Mouse (Mus musculus): ENCODE data around the gene Apopt1. TPM values are rescaled to one million over a fixed set of nuclear protein-coding genes. Genes with fewer than 3 reads are reported as not detected.

Apopt1 gene
- polyA plus RNA-seq, 1 experiment from 2014 or later, result 69.6 TPM

- Histone ChIP-seq H3K27me3 (ENCODE audit: control insufficient read depth, insufficient read depth, low read length) (no peaks in the 10 kb centered on the region), H3K4me2 (ENCODE audit: low read depth, low read length) (no peak overlapping the region), H3K36me3 (ENCODE audit: control insufficient read depth, insufficient read depth, low read length) (no peaks in the 10 kb centered on the region), H3K9me3 (ENCODE audit: control insufficient read depth, low read length) (no peaks in the 10 kb centered on the region), H3K9ac (replicated peaks; ENCODE audit: low read depth, low read length) (no peak overlapping the region), H3K4me3 (ENCODE audit: low read depth, low read length) (no peak overlapping the region), H3K27ac (ENCODE audit: low read depth, low read length) (no peak overlapping the region), H3K4me1 (ENCODE audit: control insufficient read depth, insufficient read depth, low read length) (no peaks in the 10 kb centered on the region)
- WGBS, result 70% methylated on average over 11 of the region's 11 CpGs
- ATAC-seq (ENCODE audit: low read depth), result no peak
Measured at GRCm38 (mm10) chr12:111743981-111744423, 30.9 kb downstream of the Apopt1 start.

GRCm38 (mm10) chr12:111745274-111745673 lies 32.2 kb downstream of the Apopt1 start:
- Histone ChIP-seq H3K4me2 (ENCODE audit: low read depth, low read length) (no peak overlapping the region), H3K9ac (replicated peaks; ENCODE audit: low read depth, low read length) (no peak overlapping the region), H3K4me1 (ENCODE audit: control insufficient read depth, insufficient read depth, low read length) (no peaks in the 10 kb centered on the region), H3K27ac (ENCODE audit: low read depth, low read length) (no peak overlapping the region), H3K27me3 (ENCODE audit: control insufficient read depth, insufficient read depth, low read length) (no peaks in the 10 kb centered on the region), H3K36me3 (ENCODE audit: control insufficient read depth, insufficient read depth, low read length) (no peaks in the 10 kb centered on the region), H3K9me3 (ENCODE audit: control insufficient read depth, low read length) (no peaks in the 10 kb centered on the region), H3K4me3 (ENCODE audit: low read depth, low read length) (no peak overlapping the region)
- 67% methylated on average over 6 of the region's 6 CpGs for WGBS
- ATAC-seq (ENCODE audit: low read depth), result no peak

GRCm38 (mm10) chr12:111746091-111746490 lies 33.0 kb downstream of the Apopt1 start:
- Histone ChIP-seq H3K36me3 (ENCODE audit: control insufficient read depth, insufficient read depth, low read length) (no peaks in the 10 kb centered on the region), H3K4me2 (ENCODE audit: low read depth, low read length) (no peak overlapping the region), H3K4me1 (ENCODE audit: control insufficient read depth, insufficient read depth, low read length) (no peaks in the 10 kb centered on the region), H3K9me3 (ENCODE audit: control insufficient read depth, low read length) (no peaks in the 10 kb centered on the region), H3K4me3 (ENCODE audit: low read depth, low read length) (no peak overlapping the region), H3K9ac (replicated peaks; ENCODE audit: low read depth, low read length) (no peak overlapping the region), H3K27ac (ENCODE audit: low read depth, low read length) (no peak overlapping the region; the same call in 1 of the 2 replicates), H3K27me3 (ENCODE audit: control insufficient read depth, insufficient read depth, low read length) (no peaks in the 10 kb centered on the region)
- ATAC-seq (ENCODE audit: low read depth), result peak; percentile 76; the same call in 1 of the 2 replicates
- WGBS, result 68% methylated on average over 5 of the region's 5 CpGs

DNA sequence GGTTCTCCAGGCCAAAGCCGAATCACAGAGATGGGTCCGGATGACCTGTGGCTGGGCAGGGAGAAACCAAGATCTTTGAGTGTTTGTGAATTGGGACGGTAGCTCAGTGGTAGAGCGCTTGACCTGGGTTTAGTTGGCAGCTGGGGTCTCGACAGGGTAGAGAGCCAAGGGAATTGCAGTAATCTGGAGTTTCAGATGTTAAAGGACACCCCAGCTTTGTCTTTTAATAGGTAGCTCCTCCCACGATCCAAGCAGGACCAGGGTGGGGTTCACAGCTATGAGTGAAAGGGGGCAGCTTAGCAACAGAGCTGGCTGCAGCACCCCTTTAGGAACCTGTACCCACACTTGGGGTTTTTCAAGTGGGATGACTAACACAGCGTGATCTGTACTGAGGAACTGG lies 34.4 kb downstream of the Apopt1 start:
- no peak overlapping the region for H3K4me2 ChIP-seq (ENCODE audit: low read depth, low read length)
- no peaks in the 10 kb centered on the region for H3K36me3 ChIP-seq (ENCODE audit: control insufficient read depth, insufficient read depth, low read length)
- WGBS, result 80% methylated on average over 7 of the region's 7 CpGs
- no peaks in the 10 kb centered on the region for H3K27me3 ChIP-seq (ENCODE audit: control insufficient read depth, insufficient read depth, low read length)
- no peak overlapping the region for H3K27ac ChIP-seq (ENCODE audit: low read depth, low read length)
- no peaks in the 10 kb centered on the region for H3K9me3 ChIP-seq (ENCODE audit: control insufficient read depth, low read length)
- no peak overlapping the region for H3K9ac ChIP-seq (replicated peaks; ENCODE audit: low read depth, low read length)
- no peak for ATAC-seq (ENCODE audit: low read depth)
- no peaks in the 10 kb centered on the region for H3K4me1 ChIP-seq (ENCODE audit: control insufficient read depth, insufficient read depth, low read length)
- H3K4me3 ChIP-seq (ENCODE audit: low read depth, low read length), result no peak overlapping the region

DNA sequence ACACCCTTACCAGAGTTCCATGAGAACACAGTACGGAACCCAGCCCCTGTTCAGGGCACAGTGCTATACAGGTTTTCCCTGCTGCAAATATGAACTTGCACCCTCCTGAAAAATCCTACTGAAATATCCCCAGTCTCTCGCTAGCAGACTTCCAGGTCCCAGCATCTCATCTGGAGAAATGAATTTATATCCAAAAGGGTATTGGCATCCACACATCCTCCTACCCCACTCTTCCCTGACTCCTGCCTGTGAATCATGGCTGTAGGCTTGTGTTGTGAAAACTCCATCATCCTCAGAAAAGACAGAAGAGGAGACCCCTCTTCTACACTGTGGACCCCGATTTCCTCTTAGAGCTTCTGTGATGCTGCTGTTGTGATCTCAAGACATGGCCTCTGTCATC lies 37.7 kb downstream of the Apopt1 start:
- ATAC-seq (ENCODE audit: low read depth), result no peak
- no peaks in the 10 kb centered on the region for H3K27me3 ChIP-seq (ENCODE audit: control insufficient read depth, insufficient read depth, low read length)
- no peaks in the 10 kb centered on the region for H3K9me3 ChIP-seq (ENCODE audit: control insufficient read depth, low read length)
- no peaks in the 10 kb centered on the region for H3K4me1 ChIP-seq (ENCODE audit: control insufficient read depth, insufficient read depth, low read length)
- H3K9ac ChIP-seq (replicated peaks; ENCODE audit: low read depth, low read length), result no peak overlapping the region
- no peak overlapping the region for H3K4me3 ChIP-seq (ENCODE audit: low read depth, low read length)
- no peak overlapping the region for H3K27ac ChIP-seq (ENCODE audit: low read depth, low read length)
- no peak overlapping the region for H3K4me2 ChIP-seq (ENCODE audit: low read depth, low read length)
- 98% methylated on average over 3 of the region's 3 CpGs for WGBS
- no peaks in the 10 kb centered on the region for H3K36me3 ChIP-seq (ENCODE audit: control insufficient read depth, insufficient read depth, low read length)

DNA sequence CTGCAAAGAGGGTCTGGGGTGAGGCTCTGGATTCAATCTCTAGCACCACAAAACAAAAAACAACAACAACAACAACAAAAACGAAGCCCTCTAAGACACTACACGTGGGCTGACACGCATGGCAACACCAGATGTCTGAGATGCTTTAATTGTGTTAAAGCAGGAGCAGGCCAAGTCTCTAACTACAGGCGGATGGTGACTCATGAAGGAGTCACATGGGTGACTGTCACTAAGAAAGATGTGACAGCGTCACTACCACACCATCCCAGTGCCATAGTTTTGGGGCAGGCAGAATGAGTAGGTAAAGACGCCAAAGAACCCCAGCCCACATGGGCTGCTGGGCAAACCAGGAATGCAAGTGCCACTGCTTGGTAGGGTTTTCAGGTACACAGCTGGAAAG lies 39.4 kb downstream of the Apopt1 start:
- WGBS, result 94% methylated on average over 6 of the region's 6 CpGs
- Histone ChIP-seq H3K36me3 (ENCODE audit: control insufficient read depth, insufficient read depth, low read length) (no peaks in the 10 kb centered on the region), H3K4me3 (ENCODE audit: low read depth, low read length) (no peak overlapping the region), H3K27ac (ENCODE audit: low read depth, low read length) (no peak overlapping the region), H3K9ac (replicated peaks; ENCODE audit: low read depth, low read length) (no peak overlapping the region), H3K4me1 (ENCODE audit: control insufficient read depth, insufficient read depth, low read length) (no peaks in the 10 kb centered on the region), H3K9me3 (ENCODE audit: control insufficient read depth, low read length) (no peaks in the 10 kb centered on the region), H3K27me3 (ENCODE audit: control insufficient read depth, insufficient read depth, low read length) (no peaks in the 10 kb centered on the region), H3K4me2 (ENCODE audit: low read depth, low read length) (no peak overlapping the region)
- ATAC-seq (ENCODE audit: low read depth), result no peak

DNA sequence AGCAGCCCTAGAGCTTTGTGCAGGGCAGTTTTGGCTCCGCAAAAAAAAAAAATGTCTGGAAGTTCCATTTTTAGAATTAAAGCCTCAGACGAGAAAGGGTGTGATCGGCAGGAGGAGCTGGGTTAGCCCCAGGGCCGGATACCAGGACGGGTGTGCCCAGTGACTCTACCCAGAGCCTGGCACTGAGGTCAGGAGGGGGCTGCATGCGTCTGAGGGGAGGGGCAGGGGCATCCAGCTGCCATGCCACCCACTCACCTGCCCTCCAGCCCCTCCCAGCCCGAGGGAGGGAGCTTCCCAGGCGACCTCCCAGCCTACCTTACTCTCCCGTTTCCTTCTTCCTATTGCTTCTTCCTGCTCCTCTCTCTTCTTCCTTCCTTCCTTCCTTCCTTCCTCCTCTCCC lies 40.3 kb downstream of the Apopt1 start:
- ATAC-seq (ENCODE audit: low read depth), result no peak
- whole genome bisulfite sequencing, result 78% methylated on average over 9 of the region's 9 CpGs
- Histone ChIP-seq H3K4me2 (ENCODE audit: low read depth, low read length) (no peak overlapping the region), H3K4me1 (ENCODE audit: control insufficient read depth, insufficient read depth, low read length) (0 out of 2 replicates have a peak, but pooled peaks cover 5% of the 10 kb centered on the region), H3K4me3 (ENCODE audit: low read depth, low read length) (no peak overlapping the region), H3K9me3 (ENCODE audit: control insufficient read depth, low read length) (no peaks in the 10 kb centered on the region), H3K9ac (replicated peaks; ENCODE audit: low read depth, low read length) (no peak overlapping the region), H3K36me3 (ENCODE audit: control insufficient read depth, insufficient read depth, low read length) (no peaks in the 10 kb centered on the region), H3K27me3 (ENCODE audit: control insufficient read depth, insufficient read depth, low read length) (no peaks in the 10 kb centered on the region), H3K27ac (ENCODE audit: low read depth, low read length) (no peak overlapping the region)

DNA sequence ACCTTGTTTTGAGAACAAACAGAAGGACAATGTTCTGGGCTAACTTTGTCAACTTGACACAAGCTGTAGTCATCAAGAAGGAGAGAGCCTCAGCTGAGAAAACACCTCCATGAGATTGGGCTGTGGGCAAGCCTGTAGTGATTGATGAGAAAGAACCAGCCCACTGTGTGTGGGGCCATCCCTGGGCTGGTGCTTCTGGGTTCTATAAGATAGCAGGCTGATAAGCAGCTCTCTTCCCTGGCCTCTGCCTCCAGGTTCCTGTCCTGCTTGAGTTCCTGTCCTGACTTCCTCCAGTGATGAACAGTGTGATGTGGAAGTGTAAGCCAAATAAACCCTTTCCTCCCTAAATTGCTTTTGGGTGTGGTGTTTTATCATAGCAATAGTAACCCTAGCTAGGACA lies 41.6 kb downstream of the Apopt1 start:
- H3K36me3 ChIP-seq (ENCODE audit: control insufficient read depth, insufficient read depth, low read length), result no peaks in the 10 kb centered on the region
- H3K4me1 ChIP-seq (ENCODE audit: control insufficient read depth, insufficient read depth, low read length), result 0 out of 2 replicates have a peak, but pooled peaks cover 5% of the 10 kb centered on the region
- no peak overlapping the region for H3K27ac ChIP-seq (ENCODE audit: low read depth, low read length)
- H3K4me3 ChIP-seq (ENCODE audit: low read depth, low read length), result no peak overlapping the region
- H3K4me2 ChIP-seq (ENCODE audit: low read depth, low read length), result no peak overlapping the region
- no peaks in the 10 kb centered on the region for H3K9me3 ChIP-seq (ENCODE audit: control insufficient read depth, low read length)
- H3K9ac ChIP-seq (replicated peaks; ENCODE audit: low read depth, low read length), result no peak overlapping the region
- no peaks in the 10 kb centered on the region for H3K27me3 ChIP-seq (ENCODE audit: control insufficient read depth, insufficient read depth, low read length)
- no peak for ATAC-seq (ENCODE audit: low read depth)

DNA sequence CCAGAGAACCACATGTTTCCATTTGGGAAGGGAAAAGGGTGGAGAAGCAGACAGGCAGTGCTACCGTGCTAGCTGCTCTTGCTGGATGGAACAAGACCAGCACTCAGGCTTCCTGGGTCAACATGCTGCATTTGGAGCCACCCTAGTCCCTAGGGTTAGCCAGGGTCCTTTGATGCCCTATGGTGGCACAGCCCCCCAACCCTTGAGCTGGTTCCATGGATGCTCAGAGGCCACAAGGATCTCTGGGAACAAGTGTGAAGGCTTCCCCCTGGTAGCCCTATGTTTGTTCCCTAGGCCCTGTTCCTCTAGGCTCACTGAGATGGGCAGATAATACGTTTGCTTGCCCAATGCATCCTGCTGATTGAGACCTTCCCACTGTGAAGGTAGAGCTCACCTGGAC lies 42.2 kb downstream of the Apopt1 start:
- WGBS, result 77% methylated on average over 2 of the region's 2 CpGs
- Histone ChIP-seq H3K4me2 (ENCODE audit: low read depth, low read length) (no peak overlapping the region), H3K9me3 (ENCODE audit: control insufficient read depth, low read length) (no peaks in the 10 kb centered on the region), H3K36me3 (ENCODE audit: control insufficient read depth, insufficient read depth, low read length) (no peaks in the 10 kb centered on the region), H3K4me3 (ENCODE audit: low read depth, low read length) (no peak overlapping the region), H3K9ac (replicated peaks; ENCODE audit: low read depth, low read length) (no peak overlapping the region), H3K27me3 (ENCODE audit: control insufficient read depth, insufficient read depth, low read length) (no peaks in the 10 kb centered on the region), H3K27ac (ENCODE audit: low read depth, low read length) (no peak overlapping the region), H3K4me1 (ENCODE audit: control insufficient read depth, insufficient read depth, low read length) (peaks cover 8% of the 10 kb centered on the region)
- no peak for ATAC-seq (ENCODE audit: low read depth)
